Mouse (Mus musculus): ENCODE measurements around the gene Cabp2.

Gene Cabp2

GRCm38 (mm10) chr19:4100718-4101261 lies 19.4 kb downstream of the Cabp2 start:
- DNase-seq (ENCODE audit: low read depth, low spot score): peak; percentile 76

- DNase-seq (ENCODE audit: low read depth, low spot score): no peak
These were observed 20.1 kb downstream of the Cabp2 start for GRCm38 (mm10) chr19:4101466-4101865.

GRCm38 (mm10) chr19:4102049-4102448 lies 20.7 kb downstream of the Cabp2 start:
- DNase-seq (ENCODE audit: low read depth, low spot score): no peak

- no peak for DNase-seq (ENCODE audit: low read depth, low spot score)
These were observed 21.2 kb downstream of the Cabp2 start for GRCm38 (mm10) chr19:4102626-4103025.

- no peak for DNase-seq (ENCODE audit: low read depth, low spot score)
These were observed 21.9 kb downstream of the Cabp2 start for GRCm38 (mm10) chr19:4103294-4103693.

- DNase-seq (ENCODE audit: low read depth, low spot score): peak; percentile 73
These were observed 22.4 kb downstream of the Cabp2 start for GRCm38 (mm10) chr19:4103792-4104191.

- no peak for DNase-seq (ENCODE audit: low read depth, low spot score)
These were observed 23.4 kb downstream of the Cabp2 start for GRCm38 (mm10) chr19:4104675-4105194.

GRCm38 (mm10) chr19:4106654-4107053 lies 25.3 kb downstream of the Cabp2 start:
- no peak for DNase-seq (ENCODE audit: low read depth, low spot score)

GRCm38 (mm10) chr19:4108535-4108934 lies 27.2 kb downstream of the Cabp2 start:
- no peak for DNase-seq (ENCODE audit: low read depth, low spot score)

- no peak for DNase-seq (ENCODE audit: low read depth, low spot score)
These were observed 30.9 kb downstream of the Cabp2 start for GRCm38 (mm10) chr19:4112063-4112960.

- DNase-seq (ENCODE audit: low read depth, low spot score): peak; percentile 9
These were observed 31.9 kb downstream of the Cabp2 start for GRCm38 (mm10) chr19:4113186-4113805.

- DNase-seq (ENCODE audit: low read depth, low spot score): peak; percentile 64
These were observed 32.4 kb downstream of the Cabp2 start for GRCm38 (mm10) chr19:4113806-4114230.

GRCm38 (mm10) chr19:4114551-4114950 lies 33.2 kb downstream of the Cabp2 start:
- peak; percentile 1 for DNase-seq (ENCODE audit: low read depth, low spot score)

GRCm38 (mm10) chr19:4115144-4115543 lies 33.8 kb downstream of the Cabp2 start:
- no peak for DNase-seq (ENCODE audit: low read depth, low spot score)

- DNase-seq (ENCODE audit: low read depth, low spot score): no peak
These were observed 34.4 kb downstream of the Cabp2 start for GRCm38 (mm10) chr19:4115816-4116215.

GRCm38 (mm10) chr19:4117006-4117405 lies 35.6 kb downstream of the Cabp2 start:
- DNase-seq (ENCODE audit: low read depth, low spot score): no peak

GRCm38 (mm10) chr19:4118350-4118749 lies 37.0 kb downstream of the Cabp2 start:
- no peak for DNase-seq (ENCODE audit: low read depth, low spot score)

- no peak for DNase-seq (ENCODE audit: low read depth, low spot score)
These were observed 38.5 kb downstream of the Cabp2 start for GRCm38 (mm10) chr19:4119716-4120487.

GRCm38 (mm10) chr19:4120496-4120895 lies 39.1 kb downstream of the Cabp2 start:
- DNase-seq (ENCODE audit: low read depth, low spot score): no peak

- DNase-seq (ENCODE audit: low read depth, low spot score): peak; percentile 99
These were observed 39.9 kb downstream of the Cabp2 start for GRCm38 (mm10) chr19:4121097-4121805.

GRCm38 (mm10) chr19:4121896-4122295 lies 40.5 kb downstream of the Cabp2 start:
- DNase-seq (ENCODE audit: low read depth, low spot score): peak; percentile 70
